Mouse (Mus musculus) B cell, adult 2 months (primary cell): ENCODE results near the gene Gm21985.
"Not testable (repeated sequence)": the region's sequence is repeated elsewhere in the genome, so short reads cannot be mapped to it uniquely, and the experiment has no call there.

Experiments
- DNase-seq, 2 experiments: peaks; one replicate each; pipeline ENCODE4 v3.0.0; 2022

Gene Gm21985

DNA sequence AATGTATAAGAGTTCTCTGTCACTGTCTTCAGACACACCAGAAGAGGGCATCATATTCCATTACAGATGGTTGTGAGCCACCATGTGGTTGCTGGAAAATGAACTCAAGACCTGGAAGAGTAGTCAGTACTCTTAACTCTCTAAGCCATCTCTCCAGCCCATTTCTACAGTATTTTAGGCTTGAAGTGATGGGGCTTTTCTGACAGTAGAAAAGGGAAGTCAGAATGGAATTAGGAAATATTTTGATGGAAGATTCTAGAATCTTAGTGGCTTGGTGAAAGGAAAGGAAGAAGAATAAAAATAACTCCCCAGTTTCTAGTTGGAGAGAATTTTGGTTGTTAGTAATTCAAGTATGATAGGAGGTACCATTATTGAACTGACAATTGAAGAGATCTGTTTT is 127.8 kb downstream of the Gm21985 start:
- no peak for DNase-seq

DNA sequence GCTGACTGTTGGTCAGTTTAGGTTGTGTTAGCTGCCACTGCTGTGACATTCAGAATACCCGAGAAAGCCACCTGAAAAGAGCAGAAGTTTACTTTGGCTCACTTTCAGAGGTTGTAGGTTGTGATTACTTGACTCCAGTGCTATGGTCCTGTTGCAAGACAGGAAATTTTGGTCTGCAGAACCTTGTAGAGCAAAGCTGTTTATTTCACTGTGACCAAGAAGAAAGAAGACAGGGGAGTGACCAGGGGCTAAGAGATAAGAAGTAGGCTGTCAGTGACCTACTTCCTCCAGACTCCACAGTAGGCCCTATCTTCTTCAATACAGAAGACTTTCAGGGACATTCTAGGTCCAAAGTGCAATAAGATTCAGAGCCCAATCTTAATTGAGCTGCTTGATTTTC is 130.5 kb downstream of the Gm21985 start:
- DNase-seq, result no peak

GRCm38 (mm10) chr2:112407030-112407429 is 140.9 kb downstream of the Gm21985 start:
- no peak for DNase-seq

- no peak for DNase-seq
Measured at GRCm38 (mm10) chr2:112425308-112425707, 159.2 kb downstream of the Gm21985 start.

DNA sequence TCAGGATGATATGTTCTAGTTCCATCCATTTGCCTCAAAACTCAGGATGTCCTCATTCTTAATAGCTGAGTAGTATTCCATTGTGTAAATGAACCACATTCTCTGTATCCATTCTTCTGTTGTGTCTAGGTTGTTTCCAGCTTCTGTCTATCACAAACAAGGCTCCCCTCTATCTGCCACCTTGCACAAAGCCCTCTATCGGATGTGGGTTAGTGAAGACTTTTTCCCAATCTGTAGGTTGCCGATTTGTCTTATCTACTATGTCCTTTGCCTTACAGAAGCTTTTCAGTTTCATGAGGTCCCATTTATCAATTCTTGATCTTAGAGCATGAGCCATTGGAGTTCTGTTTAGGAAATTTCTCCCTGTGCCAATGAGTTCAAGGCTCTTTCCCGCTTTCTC is 162.4 kb downstream of the Gm21985 start:
- DNase-seq, result not testable (repeated sequence)

- no peak for DNase-seq
Measured at GRCm38 (mm10) chr2:112429665-112430064, 163.6 kb downstream of the Gm21985 start.

GRCm38 (mm10) chr2:112430403-112430802 is 164.3 kb downstream of the Gm21985 start:
- DNase-seq, result no peak

- no peak for DNase-seq
Measured at GRCm38 (mm10) chr2:112432523-112432922, 166.4 kb downstream of the Gm21985 start.

DNA sequence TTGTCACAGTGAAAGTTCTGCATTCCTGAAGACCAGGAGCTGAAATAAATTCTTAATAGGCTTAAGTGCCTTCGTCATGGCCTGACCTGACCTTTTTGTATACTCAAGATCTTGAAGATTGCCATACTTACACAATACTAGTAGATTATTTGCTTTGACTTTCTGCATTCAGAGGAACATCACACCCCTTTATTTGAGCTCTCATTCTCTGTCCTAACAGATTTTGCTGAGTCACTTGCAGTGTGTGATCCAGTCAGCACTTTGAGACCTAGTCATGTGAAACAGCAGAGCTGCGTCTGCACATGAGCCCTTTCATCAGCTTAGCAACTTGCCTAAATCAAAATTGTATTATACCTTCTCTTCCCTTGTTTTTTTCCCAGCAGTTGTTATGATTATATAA is 167.2 kb downstream of the Gm21985 start:
- no peak for DNase-seq

GRCm38 (mm10) chr2:112436292-112436691 is 170.2 kb downstream of the Gm21985 start:
- no peak for DNase-seq

- no peak for DNase-seq
Measured at GRCm38 (mm10) chr2:112437589-112437988, 171.5 kb downstream of the Gm21985 start.

GRCm38 (mm10) chr2:112443491-112443890 is 177.4 kb downstream of the Gm21985 start:
- no peak for DNase-seq

DNA sequence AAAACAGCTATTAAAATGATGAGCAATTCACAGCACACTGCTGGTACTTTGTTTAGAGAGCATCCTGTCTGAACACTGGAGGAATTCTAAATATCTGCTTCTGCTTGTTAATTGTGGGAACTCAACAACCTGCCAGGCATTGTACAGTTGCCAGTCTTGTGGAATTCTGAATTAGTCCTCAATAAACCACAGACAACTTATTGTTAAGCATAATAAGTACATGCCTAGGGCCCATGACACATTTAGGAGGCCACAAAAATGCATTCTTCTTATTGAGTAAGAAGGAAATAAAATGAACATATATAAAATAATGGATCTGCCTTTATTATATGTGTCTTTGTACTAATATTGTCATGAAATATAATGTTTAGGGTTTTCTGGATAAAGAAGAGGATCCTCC is 179.4 kb downstream of the Gm21985 start:
- DNase-seq, result no peak

GRCm38 (mm10) chr2:112448046-112448445 is 181.9 kb downstream of the Gm21985 start:
- peak; percentile 36 to 41 for DNase-seq

GRCm38 (mm10) chr2:112448510-112449059 is 182.5 kb downstream of the Gm21985 start:
- no peak for DNase-seq

- DNase-seq, result peak; percentile 53 to 59
Measured at GRCm38 (mm10) chr2:112449597-112450296, 183.6 kb downstream of the Gm21985 start.

GRCm38 (mm10) chr2:112452513-112452912 is 186.4 kb downstream of the Gm21985 start:
- DNase-seq, result not testable (repeated sequence)

- DNase-seq, result no peak
Measured at GRCm38 (mm10) chr2:112454125-112454861, 188.2 kb downstream of the Gm21985 start.

GRCm38 (mm10) chr2:112454862-112455564 is 188.9 kb downstream of the Gm21985 start, which contains the start of gene Emc7:
Gene Emc7, plus strand, starts transcription at chr2:112454997.
- DNase-seq, result peak; percentile 99
